Mouse (Mus musculus): ENCODE data around the gene Sirt2.
A peak's percentile ranks its signal among the peaks of the same experiment; 100 is the strongest.

Gene Sirt2

DNA sequence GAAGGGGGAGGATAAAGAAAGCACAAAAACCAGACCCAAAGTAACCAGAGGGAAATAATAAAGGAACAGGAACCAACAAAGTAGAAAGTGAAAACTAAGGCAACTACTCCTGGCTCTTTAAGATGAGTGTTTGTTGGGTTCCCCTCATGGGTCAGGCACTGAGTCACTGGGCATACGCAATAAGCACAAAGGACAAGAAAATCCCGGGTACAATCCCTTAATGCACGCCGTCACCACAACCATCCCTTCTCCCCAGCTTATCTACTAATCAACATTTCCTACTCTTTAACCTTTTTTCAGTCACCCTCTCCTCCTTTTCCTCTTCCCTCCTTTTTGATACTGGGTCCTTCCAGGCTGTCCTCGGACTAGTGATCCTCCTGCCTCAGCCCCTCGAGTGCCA, 1.3 kb upstream of the Sirt2 start:
- peak in 1 of 2 experiments; percentile 67 for DNase-seq (ENCODE audit: inconsistent age in 2 of 2, low spot score in 1 of 2)

DNA sequence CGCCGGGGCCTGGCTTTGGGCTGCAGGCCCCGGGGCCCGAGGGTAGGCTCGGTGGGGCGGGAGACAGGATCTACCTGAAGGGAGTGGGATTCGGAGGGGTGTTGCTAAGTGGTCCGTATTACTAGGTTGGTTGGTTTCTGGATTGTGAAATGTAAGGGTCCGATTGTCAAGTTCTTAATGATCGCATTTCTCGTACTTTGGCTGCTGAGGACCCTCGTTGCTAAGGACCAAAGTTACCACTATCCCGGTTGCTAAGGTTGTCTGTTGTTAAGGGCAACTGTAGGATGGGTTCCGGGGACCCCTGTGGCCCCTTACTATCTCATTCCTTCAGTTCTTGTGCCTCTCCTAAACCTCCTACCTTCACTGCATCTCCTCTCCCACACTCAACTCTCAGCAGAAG, 375 bp downstream of the Sirt2 start:
- DNase-seq (ENCODE audit: inconsistent age in 2 of 2, low spot score in 1 of 2), result no peak

DNA sequence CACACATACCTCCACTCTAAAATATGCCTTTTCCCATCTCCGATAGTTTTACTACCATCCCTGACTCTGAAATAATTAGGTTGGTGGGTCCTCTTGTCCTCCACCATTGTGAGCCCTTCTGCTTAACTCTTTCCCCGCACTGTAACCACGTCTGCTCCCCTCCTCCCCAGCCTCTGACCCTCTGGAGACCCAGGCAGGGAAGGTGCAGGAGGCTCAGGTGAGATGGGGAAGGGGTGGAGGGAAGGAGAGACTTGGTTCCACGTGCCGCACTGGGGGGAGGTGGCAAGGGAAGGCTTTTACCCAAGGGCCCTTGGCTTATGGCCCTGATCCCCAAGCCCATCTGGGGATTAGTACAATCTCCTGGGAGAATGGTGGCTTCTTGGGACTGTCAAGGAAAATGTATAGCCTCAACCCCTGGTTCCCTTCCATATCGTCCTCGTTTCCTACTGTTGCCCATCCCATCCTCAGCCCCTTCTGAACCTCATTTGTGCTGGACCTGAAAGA, 979 bp downstream of the Sirt2 start, which contains the start of gene Nfkbib:
Gene Nfkbib (minus strand): TSS at position 51 of the 504 bp plus-strand sequence.
- DNase-seq (ENCODE audit: inconsistent age in 2 of 2, low spot score in 1 of 2), result peak in 1 of 2 experiments; percentile 43

DNA sequence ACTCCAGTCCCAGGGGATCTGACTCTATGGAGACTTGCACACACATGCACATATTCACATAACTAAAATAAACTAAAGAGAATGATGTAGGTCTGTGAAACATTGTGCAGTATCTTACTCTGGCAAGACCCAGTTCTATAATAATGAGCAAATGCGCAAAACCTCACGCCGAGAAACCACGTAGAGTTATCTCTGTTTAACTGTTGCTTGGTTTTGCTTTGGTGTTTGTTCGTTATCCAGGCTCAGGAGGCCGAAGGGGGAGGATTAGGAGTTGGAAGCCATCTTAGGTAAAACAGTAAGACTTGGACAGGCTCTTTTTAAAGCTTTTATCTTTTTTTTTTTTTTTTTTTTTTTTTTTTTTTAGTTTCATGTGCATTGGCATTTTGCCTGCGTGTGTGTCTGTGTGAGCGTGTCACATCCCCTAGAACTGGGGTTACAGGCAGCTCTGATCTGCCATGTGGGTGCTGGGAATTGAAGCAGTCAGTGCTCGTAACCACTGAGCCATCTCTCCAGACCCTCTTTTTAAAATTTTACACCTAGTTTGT, 3.0 kb downstream of the Sirt2 start:
- no peak for DNase-seq (ENCODE audit: inconsistent age in 2 of 2, low spot score in 1 of 2)

DNA sequence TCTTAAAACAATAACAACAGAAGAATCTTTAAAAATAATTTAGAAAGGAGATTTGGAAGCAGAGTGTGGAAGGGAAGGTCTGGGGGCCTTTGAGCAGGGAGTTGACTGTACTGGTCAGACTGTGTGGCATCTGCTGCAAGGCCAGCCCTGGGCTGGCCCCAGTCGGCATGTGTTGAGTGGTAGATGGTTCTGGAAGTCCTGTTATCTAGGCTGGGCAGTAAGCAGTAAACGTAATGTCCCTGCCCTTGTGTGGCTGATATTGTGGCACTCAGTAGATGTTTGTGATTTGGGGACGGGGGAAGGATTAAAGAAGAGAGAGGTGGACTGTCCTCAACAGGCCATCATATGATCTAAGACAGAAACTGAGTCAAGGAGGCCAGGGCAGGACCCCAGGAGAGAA, 3.8 kb downstream of the Sirt2 start:
- DNase-seq (ENCODE audit: inconsistent age in 2 of 2, low spot score in 1 of 2), result no peak

DNA sequence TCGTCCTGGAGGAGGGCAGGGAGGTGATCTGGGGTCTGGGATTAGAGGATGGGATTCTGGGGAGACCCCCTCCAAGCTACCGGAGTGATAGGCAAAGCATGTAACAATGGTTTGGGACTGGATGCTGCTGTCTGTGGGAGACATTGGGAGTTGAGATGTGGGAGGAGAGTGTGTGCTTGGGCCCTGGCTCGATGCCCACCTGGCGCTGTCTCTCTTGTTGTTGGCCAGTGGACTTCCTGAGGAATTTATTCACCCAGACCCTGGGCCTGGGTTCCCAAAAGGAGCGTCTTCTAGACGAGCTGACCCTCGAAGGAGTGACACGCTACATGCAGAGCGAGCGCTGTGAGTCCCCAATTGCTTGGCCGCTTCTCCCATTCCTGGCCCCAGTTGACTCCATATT, 5.3 kb downstream of the Sirt2 start:
- no peak for DNase-seq (ENCODE audit: inconsistent age in 2 of 2, low spot score in 1 of 2)

DNA sequence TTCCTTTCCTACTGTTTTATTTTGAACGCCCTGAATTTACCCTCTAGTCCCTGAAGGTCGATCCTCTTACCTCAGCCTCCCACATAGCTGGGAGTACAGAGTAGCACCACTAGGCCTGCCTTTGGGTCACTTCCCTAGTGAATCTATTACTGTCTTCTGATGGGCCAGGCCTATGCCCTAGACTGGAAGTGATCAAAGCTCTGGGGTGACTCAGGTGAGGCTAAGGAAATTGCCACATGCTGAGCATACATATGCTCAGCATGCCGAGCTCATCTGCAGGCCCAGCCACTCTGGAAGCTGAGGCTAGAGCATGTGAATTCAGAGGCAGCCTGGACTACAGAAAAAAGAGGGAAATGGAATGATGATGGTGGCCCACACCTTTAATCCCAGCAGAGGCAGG, 6.6 kb downstream of the Sirt2 start:
- DNase-seq (ENCODE audit: inconsistent age in 2 of 2, low spot score in 1 of 2), result no peak

DNA sequence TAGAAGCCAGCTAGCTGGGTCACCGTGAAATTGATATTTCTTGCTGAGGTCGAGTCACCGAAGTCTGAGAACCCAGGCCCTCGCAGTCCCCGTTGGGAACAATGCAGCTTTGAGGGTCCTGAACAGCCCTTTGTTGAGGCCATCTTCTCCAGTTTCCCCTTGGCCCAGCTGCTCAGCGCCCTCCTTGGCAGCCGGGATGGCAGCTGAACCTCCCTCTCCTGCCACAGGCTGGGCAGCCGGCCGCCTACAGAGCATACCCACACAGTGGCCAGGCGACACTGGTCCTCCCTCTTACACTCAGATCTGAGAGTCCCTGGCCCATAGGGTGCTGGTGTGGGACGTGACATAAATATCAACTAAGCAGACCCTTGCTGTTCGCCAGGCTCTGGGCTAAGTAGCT, 7.6 kb downstream of the Sirt2 start:
- no peak for DNase-seq (ENCODE audit: inconsistent age in 2 of 2, low spot score in 1 of 2)

DNA sequence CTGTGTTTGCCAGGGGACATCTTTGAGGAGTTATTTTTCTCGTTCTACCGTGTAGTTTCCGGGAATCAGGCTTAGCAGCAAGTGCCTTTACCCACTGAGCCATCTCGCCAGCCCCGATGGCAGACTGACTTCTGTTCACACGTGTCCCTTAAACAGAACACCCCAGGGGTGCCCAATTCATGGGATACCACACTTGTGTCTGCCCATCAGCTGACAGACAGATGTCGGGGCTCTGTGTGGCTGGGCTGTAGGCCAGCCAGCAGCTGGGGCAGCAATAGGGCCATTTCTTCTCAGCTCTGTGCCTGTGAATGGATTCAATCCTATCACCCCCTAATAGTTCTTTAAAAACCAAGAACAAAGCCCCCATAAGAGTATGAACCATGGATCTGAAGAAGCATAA, 8.6 kb downstream of the Sirt2 start:
- DNase-seq (ENCODE audit: inconsistent age in 2 of 2, low spot score in 1 of 2), result no peak

DNA sequence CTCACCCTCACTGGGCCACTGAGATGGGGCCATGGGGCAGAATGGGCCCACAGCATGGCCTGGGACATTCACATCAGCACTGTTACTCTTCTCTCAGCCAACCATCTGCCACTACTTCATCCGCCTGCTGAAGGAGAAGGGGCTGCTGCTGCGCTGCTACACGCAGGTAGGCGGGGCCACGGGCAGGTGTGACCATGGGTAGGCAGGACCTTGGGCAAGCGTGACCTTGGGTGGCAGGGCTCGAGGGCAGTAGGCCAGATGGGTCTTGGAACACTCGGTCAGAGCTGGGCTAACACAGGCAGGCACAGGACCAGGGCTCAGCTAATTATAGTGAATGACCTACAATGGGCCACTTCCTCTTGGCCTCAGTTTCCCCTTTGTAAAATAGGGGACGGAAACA, 12.3 kb downstream of the Sirt2 start:
- peak in 1 of 2 experiments; percentile 70 for DNase-seq (ENCODE audit: inconsistent age in 2 of 2, low spot score in 1 of 2)

DNA sequence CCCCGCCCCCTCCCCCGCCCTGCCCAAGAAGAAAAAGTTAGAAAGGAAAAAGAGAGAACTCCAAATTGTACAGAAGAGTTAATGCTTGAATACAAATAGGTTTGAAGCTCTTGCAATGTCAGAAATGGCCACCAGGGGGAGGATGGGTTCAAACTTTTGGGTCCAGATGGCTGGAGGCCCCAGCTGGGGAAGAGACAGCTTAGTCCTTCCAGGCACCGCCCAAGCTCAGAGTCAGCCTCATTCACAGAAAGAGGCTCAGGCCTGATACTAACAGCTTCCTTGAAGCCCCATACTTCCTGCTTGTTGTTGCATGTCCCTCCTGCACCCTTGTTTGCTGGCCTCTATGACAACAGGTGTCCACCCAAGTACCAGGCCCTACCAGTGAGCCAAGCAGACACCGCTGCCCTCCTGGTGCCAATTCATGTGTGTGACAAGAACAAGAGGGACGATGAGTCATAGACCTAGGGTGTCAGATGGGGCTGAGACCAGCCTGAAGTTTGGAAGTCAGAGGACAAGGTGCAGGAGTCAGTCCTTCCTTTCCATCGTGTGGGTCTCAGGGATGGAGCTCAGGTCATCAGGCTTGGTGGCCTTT, 13.6 kb downstream of the Sirt2 start:
- peak; percentile 86 to 96 for DNase-seq (ENCODE audit: inconsistent age in 2 of 2, low spot score in 1 of 2)

DNA sequence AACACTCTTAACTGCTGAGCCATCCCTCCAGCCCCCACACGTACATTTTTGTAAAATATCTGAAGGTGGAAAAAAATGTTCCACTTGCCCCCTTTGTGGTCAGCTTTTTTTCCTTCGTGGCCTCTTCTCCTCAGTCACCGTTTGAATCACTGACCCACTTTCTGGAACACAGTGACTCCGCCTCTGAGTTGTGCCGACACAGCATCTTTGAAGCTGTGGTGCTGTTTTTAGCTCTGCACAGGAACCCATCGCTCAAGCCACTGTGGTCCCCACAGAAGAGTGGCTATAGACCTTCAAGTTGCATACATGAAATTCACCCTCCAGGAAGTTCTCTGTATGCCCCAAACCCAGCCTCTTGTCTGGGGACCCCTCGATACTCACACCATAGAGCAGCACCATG, 14.3 kb downstream of the Sirt2 start:
- peak; percentile 64 to 70 for DNase-seq (ENCODE audit: inconsistent age in 2 of 2, low spot score in 1 of 2)

DNA sequence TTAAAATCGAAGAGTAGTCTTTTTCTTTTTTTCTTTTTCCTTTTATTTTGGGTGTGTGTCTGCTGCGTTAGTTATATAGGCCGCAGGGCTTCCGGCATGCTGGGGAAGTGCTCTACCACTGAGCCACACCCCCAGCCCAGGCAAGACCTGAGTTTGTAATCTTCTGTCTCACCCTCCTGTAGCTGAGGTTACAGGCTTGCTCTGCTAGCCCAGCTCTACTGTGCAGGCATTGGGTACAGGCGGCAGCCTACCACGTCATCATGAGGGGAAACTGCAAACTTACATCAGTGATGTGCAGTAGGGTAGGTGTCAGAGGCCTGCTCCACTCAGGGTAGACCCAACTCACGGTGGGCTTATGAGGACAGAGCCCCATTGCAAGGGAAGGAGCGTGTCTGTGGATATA, 14.7 kb downstream of the Sirt2 start:
- peak in 1 of 2 experiments; percentile 51 for DNase-seq (ENCODE audit: inconsistent age in 2 of 2, low spot score in 1 of 2)

DNA sequence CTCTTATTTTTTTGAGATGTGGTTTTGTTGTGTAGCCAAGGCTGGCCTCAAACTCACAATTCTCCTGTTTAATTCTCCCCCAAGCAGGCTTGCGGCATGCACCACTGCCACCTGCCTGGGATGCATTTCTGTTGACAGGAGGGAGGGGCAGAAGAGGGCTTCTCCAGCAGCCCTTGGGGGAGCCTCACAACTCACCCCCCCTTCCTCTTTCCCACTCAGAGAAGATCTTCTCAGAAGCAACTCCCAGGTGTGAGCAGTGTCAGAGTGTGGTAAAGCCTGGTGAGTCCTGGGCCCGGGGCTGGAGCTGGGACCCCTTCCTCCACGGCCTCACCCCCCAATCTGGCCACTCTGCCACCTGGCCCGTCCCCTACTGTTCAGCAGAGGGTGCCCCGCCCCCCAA, 18.6 kb downstream of the Sirt2 start:
- no peak for DNase-seq (ENCODE audit: inconsistent age in 2 of 2, low spot score in 1 of 2)

DNA sequence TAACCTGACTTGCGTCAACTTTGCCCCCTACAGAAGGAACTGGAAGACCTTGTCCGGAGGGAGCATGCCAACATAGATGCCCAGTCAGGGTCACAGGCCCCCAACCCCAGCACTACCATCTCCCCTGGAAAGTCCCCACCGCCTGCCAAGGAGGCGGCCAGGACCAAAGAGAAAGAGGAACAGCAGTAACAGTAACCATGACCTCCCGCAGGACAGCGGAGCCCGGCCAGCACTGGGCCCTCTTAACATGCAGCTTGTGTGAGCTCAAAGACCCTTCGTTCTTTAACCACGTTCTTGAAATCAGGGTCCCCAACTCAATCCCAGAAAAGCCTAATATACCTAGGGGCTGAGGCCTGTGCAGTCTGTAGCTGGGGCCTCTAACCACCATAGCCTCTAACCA, 21.3 kb downstream of the Sirt2 start:
- DNase-seq (ENCODE audit: inconsistent age in 2 of 2, low spot score in 1 of 2), result no peak

DNA sequence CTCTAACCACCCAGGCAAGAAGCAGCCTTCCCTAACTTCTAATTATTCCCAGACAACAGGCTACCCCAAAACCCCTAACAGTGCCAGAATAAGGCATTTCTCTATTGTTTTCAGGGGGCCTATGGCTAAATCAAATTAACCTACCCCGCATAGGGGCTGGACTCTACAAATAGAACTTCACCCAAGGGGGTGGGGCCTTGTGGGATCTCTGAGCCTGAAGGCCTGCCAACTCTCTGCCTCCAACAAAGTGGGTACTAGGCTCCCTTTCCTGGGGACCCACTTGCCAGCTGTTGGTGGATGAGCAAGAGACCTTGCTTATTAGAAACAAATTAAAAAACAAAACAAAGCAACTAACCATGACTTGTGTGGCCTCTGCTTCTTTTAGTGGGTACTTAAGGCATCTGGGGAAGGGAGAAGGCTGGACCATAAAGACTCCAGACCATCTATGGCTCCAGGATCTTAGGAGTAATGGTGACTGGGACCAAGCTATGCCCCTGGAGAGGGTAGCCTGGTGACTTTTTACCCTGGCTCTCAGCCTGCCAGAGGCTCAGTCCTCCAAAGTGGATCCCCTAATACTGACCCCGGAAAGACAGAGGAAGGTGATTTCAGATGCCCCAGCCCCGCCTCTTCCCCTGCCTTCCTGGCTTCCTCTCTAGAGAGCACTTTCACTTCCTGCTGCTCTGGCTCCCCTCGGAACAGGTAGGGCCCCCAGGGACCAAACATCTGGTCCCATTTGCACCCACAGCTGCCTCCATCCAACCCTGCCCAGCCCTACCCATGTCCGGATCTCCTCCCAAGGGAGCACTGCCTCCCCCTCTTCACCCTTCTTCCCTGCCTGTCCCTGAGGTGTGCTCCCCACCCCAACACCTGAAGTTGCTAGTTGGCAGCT, 22.0 kb downstream of the Sirt2 start, which contains the start of gene Rinl:
Gene Rinl (plus strand): TSS at position 663 of the 889 bp plus-strand sequence.
- DNase-seq (ENCODE audit: inconsistent age in 2 of 2, low spot score in 1 of 2), result peak in 1 of 2 experiments; percentile 35

DNA sequence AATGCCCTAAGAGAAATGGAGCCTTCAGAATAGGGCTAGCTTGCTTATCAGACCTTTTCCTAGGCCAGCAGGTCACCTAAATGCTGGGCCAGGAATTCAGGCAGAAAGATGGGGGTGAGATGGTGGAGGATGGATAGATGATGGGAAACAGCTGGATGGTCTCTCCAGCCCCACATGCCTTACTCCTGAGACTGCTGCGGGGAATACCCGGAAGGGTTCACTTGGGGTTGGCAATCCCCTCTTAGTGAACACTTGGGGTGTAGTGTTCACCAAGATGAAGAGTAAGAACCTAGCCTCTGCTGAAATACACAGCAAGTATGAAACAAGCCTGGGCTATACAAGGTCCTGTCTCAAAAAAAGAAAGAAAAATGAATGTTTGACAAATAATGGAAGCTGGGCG, 22.7 kb downstream of the Sirt2 start:
- no peak for DNase-seq (ENCODE audit: inconsistent age in 2 of 2, low spot score in 1 of 2)

DNA sequence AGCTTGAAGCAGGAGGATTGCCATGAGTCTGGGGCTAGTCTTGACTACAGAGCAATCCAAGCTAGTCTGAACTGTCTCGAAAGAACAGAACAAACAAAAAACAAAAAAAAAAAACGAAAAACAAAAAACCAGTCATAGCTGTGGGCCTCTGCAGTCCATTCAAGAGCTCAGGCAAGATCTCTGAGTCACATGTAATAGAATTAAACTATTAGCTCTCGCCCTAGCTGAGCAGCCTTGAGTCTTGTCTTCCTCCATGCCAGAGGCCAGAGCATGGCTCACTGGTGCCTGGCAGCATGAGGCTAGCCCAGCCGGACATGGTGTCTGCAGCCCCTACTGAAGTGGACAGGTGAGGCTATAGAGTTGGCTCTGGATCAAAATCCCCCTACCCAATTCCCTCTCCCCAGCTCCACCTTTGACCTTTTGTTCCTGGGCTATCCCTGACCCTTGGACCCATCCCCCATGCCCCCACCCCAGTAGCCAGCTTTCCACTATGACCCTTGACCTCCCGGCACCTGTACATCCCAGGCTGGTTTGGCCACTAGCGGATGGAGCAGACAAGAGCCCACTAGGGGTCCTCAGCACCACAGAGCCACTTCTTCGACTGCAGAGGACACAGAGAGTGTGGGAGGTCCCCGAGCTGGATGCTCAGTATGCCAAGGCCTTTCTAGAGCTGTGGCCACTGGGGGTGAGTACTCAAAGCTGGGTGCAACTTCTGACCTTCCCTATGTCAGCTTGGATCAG, 23.7 kb downstream of the Sirt2 start:
- DNase-seq (ENCODE audit: inconsistent age in 2 of 2, low spot score in 1 of 2), result peak in 1 of 2 experiments; percentile 59

DNA sequence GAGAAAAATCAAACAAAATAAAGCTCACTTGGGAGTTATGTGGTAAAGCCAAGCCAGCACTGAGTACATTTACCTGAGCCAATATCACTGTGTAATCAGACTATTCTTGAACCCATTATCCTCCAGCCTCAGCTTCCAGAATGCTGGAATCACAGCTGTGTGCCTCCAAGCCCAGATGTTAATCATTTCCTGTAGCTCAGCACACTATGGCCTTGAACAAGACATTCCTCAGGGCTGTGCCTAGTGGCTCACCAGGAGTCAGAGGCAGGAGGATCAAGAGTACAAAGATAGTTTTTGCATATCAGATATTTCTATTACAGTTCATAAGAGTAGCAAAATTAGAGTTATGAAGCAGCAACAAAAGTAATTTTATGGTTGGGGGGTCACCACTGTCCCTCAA, 25.2 kb downstream of the Sirt2 start:
- peak in 1 of 2 experiments; percentile 51 for DNase-seq (ENCODE audit: inconsistent age in 2 of 2, low spot score in 1 of 2)

DNA sequence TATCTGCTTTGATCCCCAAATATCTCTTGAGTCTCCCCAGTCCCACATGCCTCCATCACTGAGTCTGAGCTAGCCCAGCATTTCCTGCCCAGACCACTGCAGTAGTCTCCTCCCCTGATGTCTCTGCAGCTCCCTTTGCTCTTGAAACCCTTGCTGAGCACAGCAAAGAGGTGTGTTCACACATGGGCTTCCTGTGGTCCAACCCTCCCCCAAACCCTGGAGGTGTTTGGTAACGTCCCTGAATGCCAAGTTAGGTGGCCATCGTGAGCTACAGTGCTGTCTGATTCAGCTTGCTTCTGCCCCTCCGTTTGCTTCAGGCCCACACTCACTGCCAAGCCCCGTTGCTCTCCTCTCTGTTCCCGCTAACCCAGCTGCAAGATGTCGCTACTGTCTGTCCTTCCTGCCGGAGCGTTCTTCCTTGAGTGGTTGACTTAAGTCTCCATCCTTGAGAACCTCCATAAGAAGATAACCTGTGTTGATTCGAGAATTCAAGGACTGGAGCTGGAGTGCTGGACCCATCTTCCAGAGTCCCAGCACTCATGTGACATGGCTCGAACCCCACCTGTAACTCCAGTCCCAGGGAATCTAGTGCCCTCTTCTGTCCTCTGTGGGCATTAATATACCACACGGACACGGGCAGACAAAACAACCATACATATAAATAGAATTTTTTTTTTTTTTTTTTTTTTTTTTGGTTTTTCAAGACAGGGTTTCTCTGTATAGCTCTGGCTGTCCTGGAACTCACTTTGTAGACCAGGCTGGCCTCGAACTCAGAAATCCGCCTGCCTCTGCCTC, 26.1 kb downstream of the Sirt2 start:
- peak in 1 of 2 experiments; percentile 39 for DNase-seq (ENCODE audit: inconsistent age in 2 of 2, low spot score in 1 of 2)

Measured in adrenal gland, adult (tissue).